Mouse (Mus musculus) gonadal fat pad, adult 2 months (tissue): Measurements from ENCODE around the gene Anp32b. TPM values are rescaled to one million over a fixed set of nuclear protein-coding genes. Genes with fewer than 3 reads are reported as not detected.

Source experiments
- DNase-seq: peaks from one replicate; pipeline ENCODE4 v3.0.0-alpha.2; 2012; ENCODE audit warnings: low read depth
- polyA plus RNA-seq: library from polyadenylated mRNA; depleted of rRNA; stranded (reverse); fragments of >200 nt; gene quantifications from 2 replicates; pipeline ENCODE4 v1.2.3, GENCODE M21; 2012; rRNA removed

Anp32b gene
- 8.8 and 17.9 TPM in 2 replicates for polyA plus RNA-seq

DNA sequence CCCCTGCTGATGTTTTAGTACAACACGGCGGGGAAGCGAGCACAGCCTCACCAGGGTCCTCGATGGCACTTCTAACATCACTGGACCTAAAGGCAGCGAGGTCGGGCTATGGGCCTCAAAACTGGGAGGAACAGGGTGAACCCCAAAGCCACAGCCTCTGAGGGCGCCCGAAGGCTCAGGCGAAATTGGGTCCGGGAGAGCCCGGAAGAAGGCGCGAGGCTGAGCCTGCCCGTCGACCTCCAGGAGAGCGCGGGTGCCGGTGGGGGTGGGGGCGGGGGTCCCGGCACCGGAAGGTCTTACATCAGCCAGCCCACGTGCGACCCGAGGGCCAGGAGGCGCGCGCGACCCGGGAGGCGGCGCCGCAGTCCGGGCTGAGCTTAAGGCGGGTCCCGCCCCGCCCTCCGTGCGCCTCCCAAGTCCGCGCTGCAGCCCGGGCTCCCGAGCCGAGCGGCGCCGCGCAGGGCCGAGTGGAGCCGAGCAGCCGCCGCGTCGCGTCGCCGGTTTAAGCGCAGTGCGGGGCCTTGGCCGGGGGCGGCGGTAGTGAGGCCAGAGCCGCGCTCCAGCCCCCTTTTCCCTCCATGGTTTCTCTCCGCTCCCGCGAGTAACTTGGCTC lies at the start of gene Anp32b:
Gene Anp32b (plus strand): TSS at position 384 of the 613 bp plus-strand sequence.
- DNase-seq: no peak

DNA sequence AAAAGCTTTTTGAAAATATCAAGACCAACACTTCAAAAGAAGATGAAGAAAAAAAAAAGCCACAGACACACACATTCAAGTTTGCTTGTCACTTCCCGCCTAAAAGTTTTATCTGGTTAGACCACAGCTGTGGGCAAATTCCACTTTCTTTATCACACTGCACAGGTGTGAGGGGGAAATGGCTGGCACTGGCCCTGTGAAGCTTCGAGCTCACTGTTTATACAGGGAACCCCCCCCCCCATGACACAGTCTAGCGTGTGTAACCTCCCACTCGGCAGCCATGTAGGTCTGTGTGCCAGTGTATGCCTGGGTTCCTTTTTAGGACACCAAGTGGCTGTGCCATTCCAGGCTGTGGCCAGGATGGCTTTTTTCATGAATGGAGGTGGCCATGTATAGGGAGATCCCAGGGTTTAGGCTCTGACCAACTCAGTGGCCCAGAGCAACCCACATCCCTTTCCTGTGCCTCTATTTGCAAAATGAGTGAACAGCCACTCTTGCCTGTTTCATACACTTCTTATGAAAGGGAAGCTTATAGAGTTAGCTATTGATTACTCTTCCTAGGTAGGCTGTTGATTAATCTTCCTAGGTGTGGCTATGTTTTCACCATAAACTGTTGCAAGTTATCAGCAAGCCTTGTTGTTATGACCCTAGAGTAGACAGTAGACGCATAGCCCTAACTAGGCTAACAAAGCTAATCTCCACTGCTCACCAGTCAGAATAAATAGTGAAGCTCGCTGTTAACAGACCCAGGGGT lies 46.5 kb upstream of the Anp32b start:
- no peak for DNase-seq

- DNase-seq: no peak
These were observed 43.6 kb upstream of the Anp32b start for GRCm38 (mm10) chr4:46406966-46407703.

DNA sequence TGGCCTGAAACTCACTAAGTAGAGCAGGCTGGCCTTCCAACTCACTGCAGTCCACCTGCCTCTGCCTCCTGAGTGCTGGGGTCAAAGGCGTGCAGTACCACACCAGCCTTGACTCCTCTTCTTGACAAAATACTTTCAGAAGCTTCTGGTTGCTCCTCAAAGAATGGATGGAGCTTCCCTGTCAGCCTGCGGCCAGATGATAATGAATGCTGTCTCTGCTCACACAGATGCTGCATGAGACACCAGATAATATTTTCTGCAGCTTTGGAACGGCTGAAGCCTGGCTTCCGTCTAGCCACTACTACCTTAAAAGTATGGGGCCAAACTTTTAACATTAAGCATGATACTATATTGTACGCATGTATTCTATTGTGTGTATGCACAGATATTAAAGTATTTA lies 40.0 kb upstream of the Anp32b start:
- DNase-seq: no peak

- DNase-seq: no peak
These were observed 39.2 kb upstream of the Anp32b start for GRCm38 (mm10) chr4:46411489-46411888.

- no peak for DNase-seq
These were observed 38.6 kb upstream of the Anp32b start for GRCm38 (mm10) chr4:46412113-46412512.

DNA sequence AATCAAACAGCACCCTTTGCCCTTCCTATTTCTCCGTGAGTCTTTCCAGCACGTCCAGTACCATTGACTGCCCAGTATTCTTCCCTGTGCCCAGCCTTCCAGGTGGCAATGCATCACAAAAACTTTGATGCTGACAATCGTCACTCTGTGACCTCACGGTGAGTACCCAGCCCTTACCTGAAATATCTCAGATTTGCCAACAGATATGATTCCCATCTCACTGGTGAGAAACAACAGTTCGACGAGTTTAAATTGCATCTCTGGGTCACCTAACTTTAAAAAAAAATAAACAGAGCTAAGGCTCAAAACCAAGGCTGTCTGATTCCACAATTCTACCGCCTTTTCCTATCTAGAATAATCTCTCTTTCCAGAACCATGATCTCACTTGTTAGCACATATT lies 37.3 kb upstream of the Anp32b start, which contains the start of gene Hemgn:
Gene Hemgn (minus strand): TSS at position 101 of the 400 bp plus-strand sequence.
- DNase-seq: no peak

GRCm38 (mm10) chr4:46417491-46417890 lies 33.2 kb upstream of the Anp32b start:
- DNase-seq: no peak

GRCm38 (mm10) chr4:46418851-46419250 lies 31.9 kb upstream of the Anp32b start:
- no peak for DNase-seq

- no peak for DNase-seq
These were observed 28.1 kb upstream of the Anp32b start for GRCm38 (mm10) chr4:46422625-46423024.

DNA sequence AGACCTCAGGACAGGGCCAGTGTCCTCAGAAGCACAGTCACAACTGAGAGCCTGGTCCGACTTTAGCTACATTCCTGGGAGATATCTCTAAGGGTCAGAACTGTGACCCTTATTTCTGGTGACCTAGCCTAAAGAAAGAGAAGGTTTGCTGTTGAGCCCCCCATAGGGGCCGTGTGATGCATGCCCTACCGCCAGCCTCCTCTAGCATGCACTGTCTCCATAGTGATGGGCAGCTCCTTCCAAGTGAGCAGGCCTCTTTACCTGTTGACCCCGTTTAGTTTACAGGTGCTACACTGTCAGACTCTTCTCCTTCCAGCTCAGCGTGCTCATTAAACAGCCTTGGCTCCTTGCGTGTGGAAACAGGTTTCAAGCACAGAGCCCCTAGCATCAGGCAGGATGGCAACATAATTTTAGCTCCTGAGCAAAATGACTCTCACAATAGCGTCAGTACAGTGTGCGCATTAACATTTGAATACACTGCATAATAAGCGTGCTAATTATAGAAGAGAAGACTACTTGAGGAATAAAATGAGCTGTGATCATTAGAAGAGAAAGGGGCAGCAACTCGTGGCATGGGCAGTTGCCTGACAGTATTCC lies 21.7 kb upstream of the Anp32b start:
- DNase-seq: no peak

- DNase-seq: no peak
These were observed 18.2 kb upstream of the Anp32b start for GRCm38 (mm10) chr4:46432339-46433036.

- DNase-seq: no peak
These were observed 8.2 kb upstream of the Anp32b start for GRCm38 (mm10) chr4:46442501-46442900.

DNA sequence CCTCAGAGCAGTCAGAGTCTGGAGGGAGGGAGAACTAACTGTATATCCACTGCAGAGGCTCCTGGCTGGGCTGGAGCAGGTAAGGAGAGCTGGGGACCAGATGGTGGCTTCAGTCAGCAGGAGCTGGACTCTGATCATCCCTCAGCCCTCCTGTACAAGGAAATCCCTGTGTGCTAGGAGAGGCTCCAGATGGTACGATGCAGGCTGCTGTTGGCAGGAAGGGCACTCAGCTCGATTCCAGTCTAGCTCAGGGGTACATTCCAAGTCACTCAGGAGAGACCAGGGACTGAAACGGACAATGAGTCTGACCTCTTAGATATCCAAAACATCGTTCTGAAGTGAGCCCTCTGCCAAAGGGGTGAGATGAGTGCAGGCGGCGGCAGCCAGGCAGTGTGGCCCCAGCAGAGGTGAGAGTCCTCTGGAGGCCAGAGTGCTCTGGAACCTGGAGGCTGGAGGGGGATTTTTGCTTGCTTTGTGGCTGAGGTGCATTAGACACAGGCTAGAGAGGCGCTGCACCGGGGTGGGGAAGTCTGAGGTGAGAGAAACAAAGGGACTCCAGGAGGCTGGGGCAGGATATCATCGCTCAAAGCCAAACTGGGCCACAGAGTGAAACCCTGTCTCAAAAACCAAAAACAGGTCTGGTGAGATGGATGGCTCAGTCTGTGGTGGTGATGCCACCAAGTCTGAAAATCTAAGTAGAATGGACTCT lies 5.3 kb upstream of the Anp32b start:
- no peak for DNase-seq

DNA sequence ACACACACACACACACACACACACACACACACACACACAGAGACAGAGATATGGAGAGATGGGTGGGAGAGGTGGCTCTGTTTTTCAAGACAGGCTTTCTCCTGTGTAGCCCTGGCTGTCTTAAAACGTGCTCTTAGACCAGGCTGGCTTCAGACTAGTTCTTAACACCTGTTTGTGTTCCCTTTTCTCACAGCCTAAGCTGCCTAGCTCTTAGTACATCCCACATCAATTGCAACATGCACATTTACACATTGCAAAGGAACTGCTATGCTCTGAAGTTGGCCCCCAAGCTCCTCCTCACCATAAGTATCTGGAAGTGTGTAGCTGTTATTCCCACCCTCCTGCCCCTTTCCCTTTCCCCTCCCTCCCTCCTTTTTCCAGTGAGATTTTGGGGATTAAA lies 3.2 kb upstream of the Anp32b start:
- no peak for DNase-seq

GRCm38 (mm10) chr4:46448886-46449285 lies 1.8 kb upstream of the Anp32b start:
- no peak for DNase-seq

GRCm38 (mm10) chr4:46450020-46450518 lies 633 bp upstream of the Anp32b start:
- no peak for DNase-seq

- DNase-seq: no peak
These were observed 597 bp downstream of the Anp32b start for GRCm38 (mm10) chr4:46451240-46451757.

DNA sequence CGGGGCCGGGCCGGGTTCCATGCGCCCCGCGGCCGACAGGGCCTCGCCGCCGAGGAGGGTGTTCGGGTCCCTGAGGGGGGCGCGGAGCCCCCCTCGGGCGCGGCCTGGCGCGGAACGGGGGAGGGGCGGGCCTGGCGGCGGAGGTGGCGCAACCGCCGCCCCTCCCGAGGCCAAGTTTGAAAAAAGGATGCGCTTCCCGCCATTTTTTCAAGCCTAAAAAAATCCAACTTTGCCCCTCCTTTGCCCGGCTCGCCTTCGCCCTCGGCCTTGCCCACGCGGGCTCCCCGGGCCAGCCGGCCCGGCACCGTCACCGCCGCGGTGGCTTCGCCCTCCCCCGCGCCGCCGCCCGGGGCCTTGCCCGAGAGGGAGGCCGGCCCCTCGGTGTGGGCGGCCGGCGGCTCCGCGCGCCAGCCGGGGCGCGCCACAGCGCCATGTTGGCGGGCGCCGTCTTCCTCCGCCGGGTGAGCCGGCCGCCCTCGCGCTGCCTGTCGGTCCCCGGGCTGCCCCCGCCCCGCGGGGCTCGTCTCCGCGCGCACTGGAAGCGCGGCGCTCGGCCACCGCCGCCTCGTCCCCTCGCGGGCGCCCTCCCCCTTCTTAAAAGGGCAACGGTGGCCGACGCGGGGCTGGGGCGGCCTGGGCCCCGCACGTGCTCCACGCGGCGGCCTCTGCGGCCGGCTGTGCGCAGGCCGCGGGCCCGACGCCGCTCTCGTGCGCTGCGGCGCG lies 1.2 kb downstream of the Anp32b start:
- DNase-seq: no peak

DNA sequence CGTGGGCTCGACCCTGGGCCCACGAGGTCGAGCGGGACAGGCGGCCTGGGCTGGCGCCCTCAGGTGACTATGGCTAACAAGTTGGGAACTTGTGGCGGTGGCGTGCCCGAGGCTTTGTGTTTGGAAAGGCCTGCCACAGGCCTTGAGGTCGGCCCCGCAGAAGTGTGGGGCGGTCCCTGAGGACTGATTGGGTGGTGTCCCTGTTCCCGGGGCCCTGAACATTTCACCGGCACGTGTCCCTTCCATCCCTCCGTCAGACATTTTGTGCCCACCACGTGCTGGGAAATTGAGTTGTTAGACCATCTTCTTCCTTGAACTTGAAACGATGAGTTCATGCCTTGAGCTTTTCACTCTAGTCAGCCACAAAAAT lies 1.8 kb downstream of the Anp32b start:
- DNase-seq: no peak
